Mouse (Mus musculus): ENCODE measurements around the gene Cdca7l.
"Not testable (repeated sequence)": the region's sequence is repeated elsewhere in the genome, so short reads cannot be mapped to it uniquely, and the experiment has no call there.

Cdca7l gene

DNA sequence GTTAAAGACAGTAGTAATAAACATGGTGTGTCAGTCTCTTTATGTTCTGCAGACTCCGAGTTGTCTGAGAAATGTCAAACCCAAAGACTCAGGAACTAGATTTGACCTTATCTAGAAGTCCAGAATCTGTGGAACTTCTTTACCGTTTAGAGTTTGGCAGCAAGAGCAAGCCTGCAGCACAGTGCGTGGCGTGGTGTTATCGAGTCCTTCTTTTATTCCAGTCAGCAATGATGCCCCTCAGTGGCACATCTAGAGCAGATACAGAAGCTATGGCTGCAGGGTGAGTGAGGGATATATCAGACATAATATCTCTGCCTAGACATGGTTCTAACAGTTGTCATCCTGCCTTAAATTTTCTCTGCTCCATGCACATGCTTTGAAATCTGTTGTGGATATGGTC is 58.6 kb downstream of the Cdca7l start:
- DNase-seq (ENCODE audit: low spot score) = no peak

- DNase-seq (ENCODE audit: low spot score) = no peak
These were observed 63.8 kb downstream of the Cdca7l start for GRCm38 (mm10) chr12:117867708-117868564.

GRCm38 (mm10) chr12:117872265-117872664 is 68.2 kb downstream of the Cdca7l start:
- no peak for DNase-seq (ENCODE audit: low spot score)

DNA sequence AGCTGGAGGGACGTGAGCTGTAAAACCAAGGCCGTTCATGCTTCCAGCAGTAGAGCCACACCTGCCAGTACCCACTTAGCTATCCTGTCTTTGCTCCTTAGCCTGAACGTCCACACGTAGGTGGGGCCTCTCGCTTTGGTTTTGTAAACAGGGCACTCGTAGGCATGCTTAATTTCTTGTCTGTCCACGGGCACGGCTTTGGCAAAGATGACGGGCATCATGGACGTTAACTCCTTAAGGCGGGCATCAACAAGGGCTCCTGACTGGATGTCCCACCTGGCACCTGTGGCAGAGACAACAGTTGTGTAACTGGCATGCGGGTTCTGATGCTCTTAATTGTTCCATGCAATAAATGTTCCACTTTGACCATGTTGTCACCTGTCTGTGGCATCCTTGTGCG is 74.3 kb downstream of the Cdca7l start:
- DNase-seq (ENCODE audit: low spot score) = no peak

DNA sequence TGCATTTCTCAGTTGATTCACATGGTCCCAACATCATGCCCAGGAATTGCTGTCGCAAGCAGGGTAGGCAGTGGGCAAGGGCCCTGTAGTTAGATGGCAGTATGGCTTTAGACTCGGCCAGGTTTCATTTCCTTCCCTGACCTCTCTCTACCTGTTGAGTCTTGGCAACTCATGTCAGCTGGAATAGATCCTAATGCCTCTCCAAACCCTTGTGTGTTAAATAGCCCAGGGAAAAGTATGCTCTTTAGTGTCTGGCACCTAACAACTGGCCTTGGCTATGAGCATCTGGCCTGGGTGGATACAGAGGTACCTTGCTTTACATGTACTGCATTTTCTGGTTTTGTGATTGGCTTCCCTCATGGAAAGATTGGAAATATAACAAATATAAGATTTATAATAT is 80.5 kb downstream of the Cdca7l start:
- DNase-seq (ENCODE audit: low spot score) = no peak

DNA sequence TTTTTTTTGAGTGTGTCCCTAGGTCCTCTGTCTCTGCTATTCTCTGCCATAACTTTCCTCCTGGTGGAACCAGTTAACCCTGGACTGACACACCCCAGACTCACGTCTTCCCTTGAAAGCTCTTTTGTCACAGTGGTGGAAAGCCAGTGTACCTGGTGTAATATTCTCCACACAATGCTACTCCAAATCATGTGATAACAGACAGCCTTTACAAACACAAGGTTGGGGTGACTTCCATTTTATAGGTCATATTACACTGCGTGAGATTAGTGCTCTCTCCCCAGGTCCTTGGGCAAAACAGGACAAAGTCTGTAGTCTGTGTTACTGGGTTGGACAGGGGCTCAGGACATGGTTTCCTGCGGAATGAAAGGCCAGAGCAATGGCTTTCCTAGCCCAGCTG is 83.3 kb downstream of the Cdca7l start:
- DNase-seq (ENCODE audit: low spot score) = no peak

DNA sequence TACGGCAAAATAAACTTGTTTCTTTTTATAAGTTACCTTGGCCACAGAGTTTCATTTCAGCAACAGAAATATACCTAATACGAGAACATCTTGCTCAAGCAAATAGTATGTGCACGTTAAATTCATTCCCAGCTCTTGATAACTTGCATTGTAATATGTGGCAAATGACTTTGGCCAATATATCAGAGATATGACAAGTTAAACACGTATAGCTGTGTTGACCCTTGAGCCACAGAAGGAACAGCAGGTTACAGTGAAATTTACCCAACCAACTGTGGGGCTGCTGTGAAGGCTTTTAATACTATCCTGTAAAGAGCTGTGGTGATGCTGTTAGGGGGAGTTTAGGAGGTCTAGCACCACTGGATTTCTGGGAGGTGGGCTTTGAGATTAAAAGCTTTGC is 96.7 kb downstream of the Cdca7l start:
- not testable (repeated sequence) for DNase-seq (ENCODE audit: low spot score)

DNA sequence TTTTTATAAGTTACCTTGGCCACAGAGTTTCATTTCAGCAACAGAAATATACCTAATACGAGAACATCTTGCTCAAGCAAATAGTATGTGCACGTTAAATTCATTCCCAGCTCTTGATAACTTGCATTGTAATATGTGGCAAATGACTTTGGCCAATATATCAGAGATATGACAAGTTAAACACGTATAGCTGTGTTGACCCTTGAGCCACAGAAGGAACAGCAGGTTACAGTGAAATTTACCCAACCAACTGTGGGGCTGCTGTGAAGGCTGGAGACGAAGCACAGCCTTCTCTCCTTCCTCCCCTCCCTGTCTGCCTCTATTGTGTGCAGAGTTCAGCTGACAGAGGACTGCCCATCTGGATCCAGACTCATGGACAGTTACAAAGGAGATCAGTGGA is 97.3 kb downstream of the Cdca7l start:
- not testable (repeated sequence) for DNase-seq (ENCODE audit: low spot score)

- DNase-seq (ENCODE audit: low spot score) = no peak
These were observed 99.6 kb downstream of the Cdca7l start for GRCm38 (mm10) chr12:117903671-117904070.

DNA sequence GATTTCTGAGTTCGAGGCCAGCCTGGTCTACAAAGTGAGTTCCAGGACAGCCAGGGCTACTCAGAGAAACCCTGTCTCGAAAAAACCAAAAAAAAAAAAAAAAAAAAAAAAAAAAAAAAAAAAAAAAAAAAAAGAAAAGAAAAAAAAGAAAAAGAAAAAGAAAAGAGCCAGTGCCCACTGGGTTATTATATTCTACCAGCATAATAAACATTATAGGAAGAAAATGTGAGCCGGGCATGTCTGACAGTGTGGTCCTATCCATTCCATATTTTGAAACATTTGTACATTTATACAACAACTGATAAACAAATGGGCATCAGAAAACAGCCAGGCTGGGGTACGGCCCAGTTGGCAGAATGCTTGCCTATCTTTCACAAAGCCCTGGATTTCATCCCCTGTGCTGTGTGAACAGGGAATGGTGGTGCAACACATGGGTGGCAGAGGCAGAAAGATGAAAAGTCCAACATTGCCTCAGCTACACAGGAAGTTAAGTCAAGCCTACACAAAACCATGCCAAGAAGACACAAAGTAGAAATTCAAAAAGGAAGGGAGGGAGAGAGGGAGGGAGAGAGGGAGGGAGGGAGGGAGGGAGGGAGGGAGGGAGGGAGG is 101.2 kb downstream of the Cdca7l start:
- DNase-seq (ENCODE audit: low spot score) = not testable (repeated sequence)

- no peak for DNase-seq (ENCODE audit: low spot score)
These were observed 107.3 kb downstream of the Cdca7l start for GRCm38 (mm10) chr12:117911396-117911795.

- DNase-seq (ENCODE audit: low spot score) = no peak
These were observed 110.6 kb downstream of the Cdca7l start for GRCm38 (mm10) chr12:117914613-117915245.

GRCm38 (mm10) chr12:117915826-117916588 is 111.9 kb downstream of the Cdca7l start:
- DNase-seq (ENCODE audit: low spot score) = no peak

All from testis, postnatal 14 days (tissue).